Mouse (Mus musculus) gastrocnemius, postnatal 10 days (tissue): Measurements from ENCODE around the gene Actl6b. TPM values are rescaled to one million over a fixed set of nuclear protein-coding genes. Genes with fewer than 3 reads are reported as not detected.

Source experiments
- DNase-seq: peaks from one replicate; pipeline ENCODE4 v3.0.0; 2021; ENCODE audit warnings: mixed read lengths
- total RNA-seq, 2 experiments: library from RNA; stranded (reverse); gene quantifications; 2 replicates each; pipeline ENCODE4 v1.2.3; 2021

Actl6b gene
- total RNA-seq, 2 experiments from 2014 or later: 0.16 TPM; not detected in 1

DNA sequence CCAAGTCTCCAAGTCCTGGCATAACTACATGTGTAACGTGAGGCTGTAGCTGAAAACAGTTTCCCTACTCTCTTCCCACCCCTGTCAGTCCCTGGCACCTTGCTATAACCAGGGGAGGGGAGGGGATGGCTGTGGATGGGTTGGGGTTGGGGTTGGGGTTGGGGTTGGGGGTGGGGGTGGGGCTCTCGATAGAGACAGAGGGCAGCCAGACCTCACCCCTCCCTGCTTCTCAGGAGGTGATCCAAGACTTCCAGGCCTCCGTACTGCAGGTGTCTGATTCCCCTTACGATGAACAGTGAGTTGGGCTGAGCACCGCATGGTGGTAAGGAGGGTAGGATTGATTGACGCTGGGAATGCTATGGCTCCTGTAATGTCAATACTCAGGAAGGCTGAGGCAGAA, 12.4 kb downstream of the Actl6b start:
- DNase-seq: no peak

DNA sequence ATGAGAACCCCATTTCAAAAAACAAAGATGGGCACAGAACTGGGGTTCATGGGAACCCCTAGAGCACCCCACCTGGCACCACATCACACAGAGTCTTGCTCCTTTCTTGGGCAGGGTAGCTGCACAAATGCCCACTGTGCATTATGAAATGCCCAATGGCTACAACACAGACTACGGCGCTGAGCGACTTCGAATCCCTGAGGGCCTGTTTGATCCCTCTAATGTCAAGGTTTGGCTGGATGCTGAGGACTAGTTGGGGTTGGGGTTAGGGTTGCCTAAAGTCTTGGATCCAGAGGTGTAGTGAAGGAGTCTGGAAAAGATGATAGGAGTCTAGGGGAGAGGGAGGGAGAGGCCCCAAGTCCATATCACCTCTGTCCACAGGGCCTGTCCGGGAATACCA, 13.1 kb downstream of the Actl6b start:
- no peak for DNase-seq

- DNase-seq: no peak
Measured at GRCm38 (mm10) chr5:137568223-137568798, 15.0 kb downstream of the Actl6b start.

- DNase-seq: no peak
Measured at GRCm38 (mm10) chr5:137569031-137569430, 15.7 kb downstream of the Actl6b start.

DNA sequence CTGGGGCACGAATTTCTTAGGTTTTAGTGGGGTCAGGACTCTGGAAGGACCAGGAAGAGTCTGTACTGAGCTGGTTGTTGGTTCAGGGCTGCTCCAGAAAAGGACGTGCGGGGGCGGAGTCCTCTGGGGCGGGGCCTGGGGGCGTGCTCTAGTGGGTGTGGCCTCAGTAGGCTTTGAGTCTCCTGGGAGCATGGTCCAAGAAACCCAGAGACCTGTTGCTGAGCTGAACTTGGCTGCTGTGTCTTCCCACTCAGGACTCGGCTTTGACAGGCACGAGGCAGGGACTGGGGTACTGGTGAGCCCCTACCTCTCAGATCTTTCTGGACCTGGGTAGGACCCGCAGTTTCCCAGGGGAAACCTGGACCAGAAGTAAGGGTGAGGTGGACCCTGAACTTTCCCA, 16.3 kb downstream of the Actl6b start, which contains the start of gene Tfr2:
Gene Tfr2, plus strand, starts transcription at position 176 of the 400 bp plus-strand sequence.
- peak; percentile 27 for DNase-seq

DNA sequence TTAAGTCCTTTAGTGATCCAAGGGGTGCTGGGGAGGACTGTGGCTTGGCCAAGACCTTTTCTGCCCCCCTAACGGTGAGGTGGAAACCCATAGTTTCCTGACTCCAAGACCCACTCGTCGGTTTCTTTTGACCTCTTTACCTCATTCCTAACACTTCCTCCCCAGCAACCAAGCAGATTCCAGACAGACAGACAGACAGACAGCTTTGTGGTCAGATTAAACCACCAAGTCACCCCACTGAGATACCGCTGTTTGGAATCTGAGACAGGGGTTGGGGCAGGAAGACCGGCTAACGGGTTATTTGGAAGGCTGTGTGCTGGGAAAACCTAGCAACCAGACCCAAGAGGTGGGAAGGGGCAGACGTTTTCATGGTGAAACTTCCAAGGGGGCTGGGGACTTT, 16.9 kb downstream of the Actl6b start:
- no peak for DNase-seq

DNA sequence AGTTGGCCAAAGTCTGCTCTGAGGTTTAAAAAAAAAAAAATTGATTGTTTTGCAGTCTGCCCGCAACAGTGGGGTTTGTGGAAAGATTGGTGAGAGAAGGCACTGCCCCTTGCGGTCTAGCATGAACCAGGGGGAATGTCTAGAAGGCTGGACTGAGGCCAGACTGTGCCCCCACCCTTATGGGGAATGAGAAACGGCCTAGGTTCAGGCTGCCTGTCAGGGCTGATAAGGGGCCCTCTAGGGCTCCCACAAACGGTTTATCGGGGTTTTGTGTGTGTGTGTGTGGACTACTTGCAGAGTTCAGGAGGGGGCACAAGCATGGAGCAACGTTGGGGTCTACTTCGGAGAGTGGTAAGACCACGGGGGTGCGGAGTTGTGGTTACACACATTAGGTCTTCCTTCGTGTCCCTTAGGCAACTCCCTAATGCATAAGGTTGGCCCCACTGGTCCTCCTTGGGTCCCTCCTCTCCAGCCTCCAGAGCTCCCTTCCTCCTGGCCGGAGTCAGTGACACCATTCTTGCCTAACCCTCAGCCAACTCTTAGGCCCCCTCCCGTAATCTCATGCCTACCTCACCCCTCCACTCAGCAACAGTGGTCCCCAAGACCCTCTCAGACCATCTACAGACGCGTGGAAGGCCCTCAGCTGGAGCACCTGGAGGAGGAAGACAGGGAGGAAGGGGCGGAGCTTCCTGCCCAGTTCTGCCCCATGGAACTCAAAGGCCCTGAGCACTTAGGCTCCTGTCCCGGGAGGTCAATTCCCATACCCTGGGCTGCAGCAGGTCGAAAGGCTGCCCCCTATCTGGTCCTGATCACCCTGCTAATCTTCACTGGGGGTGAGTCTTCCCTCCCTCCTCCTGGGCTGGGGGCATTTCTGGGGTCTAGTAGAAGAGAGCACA, 17.6 kb downstream of the Actl6b start:
- DNase-seq: no peak

GRCm38 (mm10) chr5:137574470-137574901, 21.2 kb downstream of the Actl6b start:
- DNase-seq: peak; percentile 42

DNA sequence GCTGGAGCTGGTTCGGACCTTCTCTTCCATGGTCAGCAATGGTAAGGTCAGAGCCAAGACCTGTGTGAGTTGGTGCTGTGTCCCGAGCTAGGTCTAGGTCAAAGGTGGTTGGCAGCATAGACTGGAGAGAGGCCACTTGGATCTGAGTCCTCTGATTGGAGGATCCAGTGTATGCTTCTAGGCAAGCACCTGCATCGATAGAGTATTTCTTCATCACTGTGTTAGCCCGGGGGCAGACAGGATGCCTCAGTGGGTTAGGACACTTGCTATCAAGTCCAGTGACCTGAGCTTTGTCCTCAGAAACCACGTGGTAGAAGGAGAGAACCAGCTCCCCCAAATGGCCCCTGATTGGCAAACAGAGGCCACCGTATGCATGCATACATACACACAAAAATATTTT, 26.9 kb downstream of the Actl6b start:
- DNase-seq: no peak

DNA sequence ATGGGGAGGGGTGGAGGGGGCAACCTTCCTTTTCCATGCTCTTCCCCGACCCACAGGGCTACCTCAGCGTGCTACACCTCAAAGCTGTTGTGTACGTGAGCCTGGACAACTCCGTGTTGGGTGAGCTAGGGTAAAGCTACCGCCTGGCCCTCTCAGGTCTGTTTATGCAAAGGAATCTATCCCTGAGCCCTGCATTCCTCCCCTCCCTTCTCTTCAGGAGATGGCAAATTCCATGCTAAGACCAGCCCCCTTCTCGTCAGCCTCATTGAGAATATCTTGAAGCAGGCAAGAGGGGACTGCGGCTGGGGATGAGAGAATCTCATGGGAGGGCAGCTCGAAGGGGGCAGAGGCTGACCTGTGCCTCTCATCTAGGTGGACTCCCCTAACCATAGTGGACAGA, 29.4 kb downstream of the Actl6b start:
- DNase-seq: no peak

- no peak for DNase-seq
Measured at GRCm38 (mm10) chr5:137583670-137584169, 30.4 kb downstream of the Actl6b start.

DNA sequence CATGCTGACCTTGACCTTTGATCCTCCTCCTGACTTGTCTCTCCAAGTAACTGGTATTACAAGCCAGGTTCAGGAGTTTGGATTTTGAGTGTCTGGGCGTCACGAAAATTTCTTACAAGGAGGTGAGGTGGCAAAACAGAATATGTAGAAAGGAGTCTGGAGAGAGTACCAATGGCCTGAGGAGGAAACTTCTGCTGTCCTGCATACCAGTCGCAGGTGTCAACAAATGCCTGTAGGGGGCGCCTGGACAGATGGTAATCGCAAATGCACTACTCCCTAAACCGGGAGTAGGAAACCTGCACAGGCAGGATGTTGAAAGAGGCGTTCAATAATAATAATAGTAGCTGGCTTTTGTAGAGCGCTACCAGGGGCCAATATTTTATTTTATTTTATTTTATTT, 31.7 kb downstream of the Actl6b start:
- DNase-seq: peak; percentile 77

GRCm38 (mm10) chr5:137590507-137590906, 37.2 kb downstream of the Actl6b start:
- no peak for DNase-seq

DNA sequence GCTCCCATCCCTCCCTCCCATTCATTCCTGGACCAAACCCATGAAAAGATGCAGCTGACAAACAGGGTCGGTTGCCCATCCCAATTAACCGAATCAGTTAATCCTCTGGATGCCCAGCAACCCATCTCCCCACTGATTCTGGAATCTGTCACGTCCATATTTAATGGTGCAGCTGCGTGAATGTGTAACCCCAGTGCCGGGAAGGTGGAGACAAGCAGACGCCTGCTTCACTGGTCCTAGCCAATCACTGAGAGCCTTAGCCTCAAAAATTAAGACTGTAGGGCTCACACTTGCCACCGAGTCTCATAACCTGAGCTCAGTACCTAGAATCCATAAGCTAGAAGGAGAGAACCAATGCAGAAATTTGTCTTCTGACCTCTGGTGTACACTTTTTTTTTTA, 42.6 kb downstream of the Actl6b start:
- DNase-seq: no peak

DNA sequence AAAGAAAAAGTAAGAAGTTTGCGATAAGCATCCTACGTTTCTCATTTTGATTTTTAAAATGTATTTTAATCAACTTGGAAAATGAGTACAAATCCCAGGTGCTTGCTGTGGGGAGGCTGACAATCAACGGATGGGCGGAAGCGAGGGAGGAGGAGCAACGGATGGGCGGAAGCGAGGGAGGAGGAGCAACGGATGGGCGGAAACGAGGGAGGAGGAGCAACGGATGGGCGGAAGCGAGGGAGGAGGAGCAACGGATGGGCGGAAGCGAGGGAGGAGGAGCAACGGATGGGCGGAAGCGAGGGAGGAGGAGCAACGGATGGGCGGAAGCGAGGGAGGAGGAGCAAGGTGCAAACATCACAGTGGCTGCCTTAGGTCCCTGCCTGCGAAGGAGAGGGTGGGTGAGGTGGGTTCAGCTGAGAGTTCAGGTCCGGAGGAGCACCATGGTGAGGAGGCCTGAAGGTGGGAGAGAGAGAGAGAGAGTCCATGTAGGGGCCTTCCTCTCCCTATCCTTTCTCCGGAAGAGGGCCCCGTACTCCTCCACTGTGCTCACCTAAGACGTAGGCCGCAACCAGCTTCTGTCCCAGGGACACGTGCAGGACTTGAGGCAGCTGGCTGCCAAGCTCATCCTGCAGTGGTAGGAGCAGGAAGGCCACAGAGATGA, 43.4 kb downstream of the Actl6b start:
- no peak for DNase-seq

DNA sequence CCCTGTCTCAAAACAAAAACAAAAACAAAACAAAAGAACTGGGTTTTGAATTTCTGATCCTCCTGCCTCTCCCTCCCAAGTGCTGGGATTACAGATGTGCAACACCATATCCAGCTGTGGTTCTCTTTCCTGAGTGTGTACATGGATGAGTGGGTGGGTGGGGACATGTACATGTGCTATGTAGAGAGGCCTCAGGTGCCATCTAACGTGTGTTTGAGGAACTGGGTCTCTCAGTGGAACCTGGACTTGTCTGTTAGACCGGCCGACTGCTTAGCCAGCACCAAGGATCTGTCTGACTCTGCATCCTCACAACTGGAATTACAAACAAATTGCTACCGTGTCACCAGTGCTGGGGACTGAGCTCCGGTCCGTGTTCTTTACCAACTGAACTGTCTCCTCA, 44.3 kb downstream of the Actl6b start:
- no peak for DNase-seq

DNA sequence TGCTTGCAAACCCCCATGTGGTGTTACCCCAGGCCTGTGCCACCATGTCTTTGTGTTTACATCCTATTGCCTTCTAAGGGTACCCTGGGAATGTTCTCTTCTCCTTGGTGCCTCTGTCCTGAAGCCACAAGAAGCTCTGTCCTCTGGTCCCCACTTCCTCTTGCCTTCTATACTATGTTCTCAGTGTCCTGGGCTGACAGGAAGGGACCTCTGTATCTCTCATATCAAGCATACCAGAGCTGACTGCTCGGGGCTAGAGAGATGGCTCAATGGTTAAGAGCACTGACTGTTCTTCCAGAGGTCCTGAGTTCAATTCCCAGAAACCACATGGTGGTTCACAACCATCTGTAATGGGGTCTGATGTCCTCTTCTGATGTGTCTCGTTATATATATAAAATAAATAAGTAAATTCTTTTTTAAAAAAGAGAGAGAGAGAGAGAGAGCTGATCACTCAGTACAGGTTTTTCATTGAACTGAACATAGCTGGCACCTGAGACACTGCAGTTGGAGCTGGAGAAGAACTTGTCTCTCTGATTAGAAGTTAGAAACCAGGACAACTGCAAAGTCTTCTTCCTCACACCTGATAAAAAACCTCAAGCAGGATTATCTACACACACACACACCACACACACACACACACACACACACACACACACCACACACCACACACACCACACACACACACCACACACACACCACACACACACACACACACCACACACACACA, 44.9 kb downstream of the Actl6b start:
- DNase-seq: no peak

GRCm38 (mm10) chr5:137599600-137599999, 46.3 kb downstream of the Actl6b start:
- DNase-seq: no peak

GRCm38 (mm10) chr5:137600281-137600618, 46.9 kb downstream of the Actl6b start:
- no peak for DNase-seq

- DNase-seq: peak; percentile 96
Measured at GRCm38 (mm10) chr5:137600619-137601364, 47.5 kb downstream of the Actl6b start, which contains the start of gene Mospd3. Gene Mospd3 (minus strand): TSS chr5:137601058.

GRCm38 (mm10) chr5:137601365-137601729, 48.0 kb downstream of the Actl6b start:
- DNase-seq: peak; percentile 59
